Mouse (Mus musculus) retina, adult 2 months (tissue): ENCODE measurements around the gene Col4a3bp.
"Not testable (repeated sequence)": the region's sequence is repeated elsewhere in the genome, so short reads cannot be mapped to it uniquely, and the experiment has no call there.

Experiments used
- DNase-seq: peaks from one replicate; pipeline ENCODE4 v3.0.0-alpha.2; 2012; ENCODE audit warnings: low read depth, low spot score

The Col4a3bp gene

DNA sequence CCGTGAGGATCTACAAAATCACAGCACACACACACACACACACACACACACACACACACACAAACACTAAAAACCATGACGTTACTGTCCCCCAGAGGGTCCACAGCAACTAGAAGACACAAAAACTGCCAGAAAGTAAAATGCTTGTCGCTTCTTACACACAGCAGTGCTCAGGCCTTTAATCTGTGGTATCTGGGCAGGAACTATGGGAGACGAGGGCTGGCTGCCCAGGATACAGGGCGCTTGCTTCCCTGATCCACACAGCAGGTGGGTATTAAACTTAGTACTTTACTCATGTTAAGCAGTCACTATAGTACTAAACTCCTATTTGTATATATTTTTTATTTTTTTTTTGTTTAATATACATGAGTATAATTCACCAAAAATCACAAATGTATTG is 103.4 kb downstream of the Col4a3bp start:
- no peak for DNase-seq

- DNase-seq: no peak
Measured at GRCm38 (mm10) chr13:96653041-96653440, 110.6 kb downstream of the Col4a3bp start.

GRCm38 (mm10) chr13:96656673-96657072 is 114.3 kb downstream of the Col4a3bp start:
- no peak for DNase-seq

DNA sequence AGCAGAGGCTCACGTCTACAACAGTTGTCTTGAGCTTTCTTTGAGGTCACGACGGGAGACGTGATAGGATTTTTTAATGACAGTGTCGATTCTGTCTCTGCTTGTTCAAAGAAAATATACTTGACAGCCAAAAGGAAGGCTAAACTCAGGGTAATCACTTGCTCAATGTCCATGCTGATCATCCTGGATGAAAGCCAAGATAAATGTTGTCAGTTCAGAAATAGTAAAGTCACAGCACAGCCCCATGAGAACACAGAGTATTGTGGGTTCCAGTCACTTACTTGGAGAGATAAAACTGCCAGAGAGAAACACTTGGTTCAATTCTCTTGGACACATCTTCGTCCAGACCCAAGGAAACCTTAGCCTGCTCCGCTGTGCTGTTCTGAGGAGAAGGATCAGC is 116.5 kb downstream of the Col4a3bp start:
- no peak for DNase-seq

- DNase-seq: no peak
Measured at GRCm38 (mm10) chr13:96660095-96660860, 117.9 kb downstream of the Col4a3bp start.

GRCm38 (mm10) chr13:96663120-96663519 is 120.7 kb downstream of the Col4a3bp start:
- not testable (repeated sequence) for DNase-seq

- DNase-seq: no peak
Measured at GRCm38 (mm10) chr13:96664419-96664974, 122.1 kb downstream of the Col4a3bp start.

DNA sequence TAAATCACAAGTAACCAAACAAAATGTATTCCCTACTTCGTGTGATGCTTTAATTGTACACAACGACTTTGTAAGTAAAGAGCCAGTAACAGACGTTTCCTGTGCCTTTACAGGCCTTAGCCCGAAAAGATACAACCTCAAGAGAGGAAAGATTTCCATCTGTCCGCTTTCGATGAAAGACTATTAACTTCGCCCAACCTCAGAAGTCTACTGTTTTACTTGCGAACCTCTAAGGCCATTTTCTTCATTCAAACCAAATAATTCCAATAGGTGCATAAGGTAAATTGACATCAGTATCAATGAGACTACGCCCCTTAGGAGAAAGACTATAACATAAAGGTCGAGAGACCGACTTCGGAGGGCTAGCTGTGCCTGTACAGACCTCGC is 127.6 kb downstream of the Col4a3bp start:
- DNase-seq: no peak

- DNase-seq: peak; percentile 86
Measured at GRCm38 (mm10) chr13:96670406-96671077, 128.1 kb downstream of the Col4a3bp start, which contains the start of gene Hmgcr. Hmgcr (minus strand) TSS chr13:96670936.

DNA sequence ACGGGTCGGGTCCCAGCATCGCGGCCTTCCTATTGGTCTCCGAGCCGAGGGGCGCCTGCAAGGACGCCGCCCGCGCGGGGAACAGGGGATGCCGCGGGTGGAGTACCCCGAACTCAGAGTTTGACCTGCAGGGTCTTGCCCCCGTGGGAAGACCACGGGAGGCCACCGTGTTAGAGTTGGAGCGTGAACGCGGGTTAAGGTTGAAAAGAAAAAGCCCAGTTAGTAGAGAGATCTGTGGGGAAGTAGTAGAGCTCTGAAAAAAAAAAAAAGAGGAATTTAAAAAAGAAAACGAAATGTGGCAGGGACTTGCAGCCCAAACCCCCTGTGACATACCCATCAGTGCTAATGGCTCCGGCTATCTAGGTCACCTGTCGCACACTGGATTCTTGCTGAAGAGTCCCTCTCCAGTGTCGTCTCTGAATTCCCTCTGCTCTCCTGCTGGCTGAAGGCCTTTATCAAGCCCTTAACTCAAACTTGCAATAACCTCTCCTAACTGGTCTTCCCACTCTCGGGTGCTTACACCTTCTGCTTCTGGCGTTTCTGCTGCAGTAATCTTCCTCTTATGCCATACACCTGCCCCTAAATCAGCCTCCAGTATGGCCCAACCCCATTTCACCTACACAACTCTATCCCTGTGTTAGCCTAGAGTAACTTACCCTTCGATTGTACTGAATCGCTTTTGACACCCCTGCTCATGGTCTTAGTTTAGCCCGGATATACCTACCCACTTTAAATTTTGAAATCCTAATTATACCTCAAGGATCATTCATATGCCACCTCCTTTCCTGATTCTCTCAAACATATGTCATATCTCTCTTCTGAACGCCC is 128.9 kb downstream of the Col4a3bp start:
- no peak for DNase-seq

- DNase-seq: no peak
Measured at GRCm38 (mm10) chr13:96671906-96672234, 129.5 kb downstream of the Col4a3bp start.

DNA sequence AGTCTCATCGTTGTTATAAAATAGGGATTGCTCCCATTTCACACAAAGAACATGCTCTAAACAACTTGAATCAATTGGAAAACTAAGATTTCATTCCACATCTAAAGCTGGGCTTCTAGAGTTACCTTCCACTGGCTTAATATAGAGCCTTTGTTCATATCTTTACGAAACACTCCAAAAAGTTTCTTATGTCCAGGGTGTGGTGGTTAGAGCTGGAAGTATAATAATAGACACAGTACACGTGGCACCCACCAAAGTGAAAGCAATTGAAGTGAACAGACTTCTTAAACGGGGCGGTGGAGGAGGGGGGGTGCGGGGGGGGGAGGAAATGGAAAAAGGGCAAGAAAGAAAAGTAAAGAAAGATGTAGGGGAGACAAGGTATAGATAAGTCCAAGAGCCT is 129.9 kb downstream of the Col4a3bp start:
- DNase-seq: no peak

GRCm38 (mm10) chr13:96673817-96674216 is 131.4 kb downstream of the Col4a3bp start:
- DNase-seq: no peak

GRCm38 (mm10) chr13:96675756-96676155 is 133.3 kb downstream of the Col4a3bp start:
- DNase-seq: no peak

GRCm38 (mm10) chr13:96677071-96677470 is 134.7 kb downstream of the Col4a3bp start:
- no peak for DNase-seq

- no peak for DNase-seq
Measured at GRCm38 (mm10) chr13:96678616-96679015, 136.2 kb downstream of the Col4a3bp start.

DNA sequence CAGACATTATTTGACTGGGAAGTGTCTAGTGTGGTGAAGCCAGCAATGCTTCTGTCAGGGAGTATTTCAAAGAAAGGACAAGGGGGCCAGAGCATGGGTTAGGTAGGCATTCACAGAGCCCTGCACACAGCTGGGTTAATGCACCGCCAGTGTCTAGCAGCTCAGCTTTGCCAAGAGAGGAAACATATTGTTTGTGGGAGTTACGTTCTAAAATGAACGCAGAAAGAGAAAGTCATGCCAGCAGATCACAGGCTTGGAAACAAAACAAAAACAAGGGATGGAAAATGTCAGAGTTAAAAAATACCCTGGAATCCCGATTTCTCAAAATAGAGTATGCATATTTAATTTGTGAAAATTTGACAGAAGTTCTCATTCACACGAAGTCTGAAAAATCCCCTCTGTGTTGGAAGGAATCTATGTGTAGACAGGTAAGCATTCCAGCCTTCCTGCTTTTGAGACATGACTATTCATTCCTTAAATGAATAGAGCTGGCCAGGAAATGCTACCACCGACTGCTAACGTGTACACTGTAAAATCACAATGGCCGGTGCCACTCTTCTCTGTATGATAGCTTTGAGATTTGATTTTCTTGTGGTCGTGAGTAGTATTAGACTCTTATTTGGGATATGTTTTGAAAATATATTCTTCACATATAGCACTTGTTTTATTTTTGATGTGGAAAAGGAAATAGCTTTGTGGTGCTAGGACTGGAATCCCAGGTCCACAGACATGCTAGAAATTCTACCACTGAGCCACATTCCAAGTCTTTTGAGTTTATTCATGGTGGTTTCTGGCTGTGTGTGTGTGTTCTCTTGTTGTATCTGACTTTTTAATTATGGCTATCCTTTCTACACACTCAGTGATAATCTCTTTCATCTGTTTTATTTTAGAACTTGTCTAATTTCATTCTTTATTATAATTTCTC is 138.0 kb downstream of the Col4a3bp start:
- DNase-seq: no peak

- no peak for DNase-seq
Measured at GRCm38 (mm10) chr13:96681088-96681620, 138.7 kb downstream of the Col4a3bp start.

DNA sequence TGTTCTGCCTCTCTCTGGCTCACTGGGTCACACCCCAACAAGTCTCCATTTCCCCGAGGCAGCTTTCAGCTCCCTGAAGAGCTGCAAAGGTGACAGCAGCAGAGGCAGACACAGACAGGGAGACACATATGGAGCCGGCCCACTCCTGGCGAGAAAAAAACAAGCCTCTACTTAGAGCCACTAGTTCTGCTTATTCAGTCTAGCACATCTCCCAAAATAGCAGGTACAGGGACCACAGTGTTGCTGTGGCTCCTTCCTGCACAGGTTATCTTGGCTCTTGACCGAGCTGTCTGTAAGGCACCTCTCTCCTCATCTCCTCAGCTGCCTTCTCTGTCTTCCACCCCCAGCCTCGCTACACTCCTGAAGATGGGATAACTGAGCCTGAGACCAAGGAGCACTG is 142.4 kb downstream of the Col4a3bp start:
- DNase-seq: no peak

- no peak for DNase-seq
Measured at GRCm38 (mm10) chr13:96687261-96687660, 144.8 kb downstream of the Col4a3bp start.
